19 mouse cellular contexts compared by ENCODE assay signal in genomic region chr4:100058631-100059030, GRCm38 (mm10). TPM values are rescaled to one million over a fixed set of nuclear protein-coding genes. Genes with fewer than 3 reads are reported as not detected.
"Had no signal": no experiment of that assay in that cellular context is flagged by ENCODE, and none has a peak within 500 bp of the region (broad histone marks: within the 10 kb centered on the region; RNA-seq: fewer than 3 reads in every experiment).

No protein-coding gene starts in this region.

- H3K27me3 ChIP-seq: lung, embryonic 15.5 days; megakaryocyte, embryonic 14.5 days; midbrain, embryonic 13.5 days; midbrain, embryonic 15.5 days; neural tube, embryonic 12.5 days; stomach, embryonic 15.5 days had no signal

- H3K4me2 ChIP-seq: lung, embryonic 15.5 days; midbrain, embryonic 13.5 days; midbrain, embryonic 15.5 days; neural tube, embryonic 12.5 days; stomach, embryonic 15.5 days had no signal

- H3K9ac ChIP-seq: liver, postnatal 0 days; lung, embryonic 15.5 days; midbrain, embryonic 13.5 days; midbrain, embryonic 15.5 days; neural tube, embryonic 12.5 days; stomach, embryonic 15.5 days had no signal

- H3K27ac ChIP-seq: lung, embryonic 15.5 days; macrophage; midbrain, embryonic 13.5 days; midbrain, embryonic 15.5 days; neural tube, embryonic 12.5 days; stomach, embryonic 15.5 days; stomach, postnatal 0 days had no signal

- H3K4me1 ChIP-seq: megakaryocyte, embryonic 14.5 days; neural tube, embryonic 12.5 days had no signal

- H3K9me3 ChIP-seq: lung, embryonic 15.5 days; megakaryocyte, embryonic 14.5 days; midbrain, embryonic 13.5 days; midbrain, embryonic 15.5 days; neural tube, embryonic 12.5 days; stomach, embryonic 15.5 days had no signal

- ATAC-seq: liver, postnatal 0 days; lung, postnatal 0 days; midbrain, embryonic 13.5 days; midbrain, embryonic 15.5 days had no signal

- H3K4me3 ChIP-seq: lung, embryonic 15.5 days; megakaryocyte, embryonic 14.5 days; midbrain, embryonic 13.5 days; midbrain, embryonic 15.5 days; neural tube, embryonic 12.5 days; stomach, embryonic 15.5 days had no signal

- DNase-seq: liver, postnatal 0 days; lung, adult 2 months; lung, postnatal 14 days; lung, postnatal 36 days; right cerebral cortex, postnatal 25 days; right cerebral cortex, postnatal 4 days; spleen, adult 18-20 months; thymus, adult 2 months; thymus, postnatal 25 days; thymus, postnatal 4 days had no signal

- H3K36me3 ChIP-seq: lung, embryonic 15.5 days; midbrain, embryonic 13.5 days; midbrain, embryonic 15.5 days; neural tube, embryonic 12.5 days; stomach, embryonic 15.5 days had no signal

RNA-seq across cellular contexts. Expression of gene Ror1, which starts 37.0 kb away (rescaled TPM):
- polyA plus RNA-seq: macrophage had no signal
